Mouse (Mus musculus) right cerebral cortex, adult 18-20 months (tissue): ENCODE measurements at regions not wholly inside any gene's neighbourhood (a gene's known extent, or its start where the extent isn't known, plus 50 kb on each side); places are given as distances from the start of the nearest gene placed in this dataset.

Experiments used
- DNase-seq: peaks from one replicate; pipeline ENCODE4 v3.0.0; 2022; ENCODE audit warnings: mixed read lengths

DNA sequence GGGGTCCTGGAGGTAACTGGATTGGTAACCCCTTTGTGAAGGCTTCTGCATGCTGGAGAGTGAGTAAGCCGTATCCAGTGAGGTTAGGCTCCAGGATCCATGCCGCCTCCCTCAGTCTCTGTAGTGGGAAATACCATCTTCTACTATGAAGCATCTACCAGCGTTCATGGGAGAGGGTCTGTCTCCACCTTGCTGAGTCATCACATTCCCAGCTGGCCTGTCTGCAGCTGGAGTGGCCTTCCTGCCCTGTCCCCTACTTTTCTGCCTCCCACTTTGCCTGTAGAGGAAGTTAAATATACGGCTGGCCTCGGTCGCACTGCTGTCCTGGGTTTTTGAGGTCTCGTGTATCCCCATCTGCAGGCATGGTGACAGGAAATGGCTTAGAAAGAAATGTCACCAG, 78.0 kb upstream of the Sec14l1 start:
- no peak for DNase-seq

- no peak for DNase-seq
These were observed 76.5 kb upstream of the Sec14l1 start for GRCm38 (mm10) chr11:117038282-117039106.

- no peak for DNase-seq
These were observed 74.1 kb upstream of the Sec14l1 start for GRCm38 (mm10) chr11:117040829-117041228.

DNA sequence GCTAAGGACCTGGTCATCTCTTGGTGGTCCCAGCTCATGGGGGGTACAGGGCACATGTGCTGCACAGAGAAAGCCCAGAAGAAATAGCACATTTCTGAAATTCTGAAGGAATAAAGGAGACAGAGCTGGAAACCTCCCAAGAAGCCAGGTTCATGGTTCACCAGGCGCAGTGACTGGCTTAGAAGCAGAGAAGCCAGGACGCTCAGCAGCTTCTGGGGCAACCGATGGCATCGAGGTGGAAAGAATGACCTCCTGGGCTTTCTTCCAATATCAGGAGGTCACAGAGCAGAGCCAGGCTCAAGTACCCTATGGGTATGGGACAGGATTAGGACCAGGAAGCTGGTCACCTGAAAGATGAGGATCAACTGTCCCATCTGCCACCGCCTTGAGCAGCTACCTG, 72.6 kb upstream of the Sec14l1 start:
- DNase-seq: no peak

- peak; percentile 83 for DNase-seq
These were observed 71.4 kb upstream of the Sec14l1 start for GRCm38 (mm10) chr11:117043524-117043923.

DNA sequence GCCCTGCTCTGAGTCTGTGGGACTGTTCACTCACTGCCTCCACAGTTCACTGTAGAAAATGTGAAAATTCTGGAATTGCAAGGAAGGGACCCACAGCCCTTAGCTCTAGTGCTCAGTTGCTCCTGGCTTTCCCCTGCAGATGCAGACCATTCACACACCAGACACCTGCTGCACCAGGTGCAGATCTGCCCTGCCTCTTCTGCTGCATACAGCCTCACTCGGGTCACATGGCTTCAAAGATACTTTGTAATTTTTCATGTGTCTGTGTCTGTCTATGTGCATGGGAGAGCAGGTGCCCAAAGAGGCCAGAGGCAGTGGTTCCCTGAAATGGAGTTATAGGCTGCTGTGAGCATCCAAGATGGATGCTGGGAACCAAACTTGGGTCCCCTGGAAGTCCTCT, 70.2 kb upstream of the Sec14l1 start:
- DNase-seq: no peak

- no peak for DNase-seq
These were observed 68.3 kb upstream of the Sec14l1 start for GRCm38 (mm10) chr11:117046636-117047035.

GRCm38 (mm10) chr11:117047172-117047950, 67.6 kb upstream of the Sec14l1 start:
- no peak for DNase-seq

DNA sequence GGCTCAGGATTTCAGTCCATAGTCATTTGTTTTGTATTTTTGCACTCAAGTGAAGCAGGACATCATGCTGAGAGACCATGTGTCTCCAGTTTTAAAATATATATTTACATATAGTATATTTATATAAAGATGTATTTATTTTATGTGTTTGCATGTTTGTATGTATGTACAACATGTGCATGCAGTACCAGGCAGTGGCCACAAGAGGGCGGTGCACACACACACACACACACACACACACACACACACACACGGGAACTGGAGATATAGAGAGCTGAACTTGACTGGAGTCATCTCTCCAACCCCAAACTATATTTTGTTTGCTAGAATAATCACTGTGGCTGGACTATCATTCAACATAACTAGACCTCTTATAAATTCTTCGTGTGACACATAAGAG, 66.1 kb upstream of the Sec14l1 start:
- DNase-seq: no peak

- no peak for DNase-seq
These were observed 64.2 kb upstream of the Sec14l1 start for GRCm38 (mm10) chr11:117050788-117051187.

- peak; percentile 68 for DNase-seq
These were observed 58.0 kb upstream of the Sec14l1 start for GRCm38 (mm10) chr11:117056958-117057357.

GRCm38 (mm10) chr11:117057451-117057850, 57.5 kb upstream of the Sec14l1 start:
- peak; percentile 43 for DNase-seq

DNA sequence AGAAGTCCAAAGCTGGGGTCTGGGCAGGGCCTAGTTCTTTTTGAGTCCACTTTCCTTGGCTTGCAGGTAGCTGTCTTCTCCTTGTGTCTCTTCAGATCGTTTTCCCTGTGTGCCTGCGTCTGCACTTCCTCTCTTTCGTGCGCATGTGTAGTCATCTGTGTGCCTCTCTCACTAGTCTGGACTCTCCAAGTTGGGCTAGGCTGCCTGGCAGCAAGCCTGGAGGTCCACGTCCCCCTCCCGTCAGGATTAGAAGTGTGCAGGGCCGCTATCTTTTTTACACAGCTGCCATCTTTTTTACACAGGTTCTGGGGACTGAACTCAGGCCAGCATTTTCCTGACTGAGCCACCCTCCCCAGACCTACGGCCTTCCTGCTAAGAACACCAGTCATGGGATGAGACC, 55.8 kb upstream of the Sec14l1 start:
- DNase-seq: no peak

DNA sequence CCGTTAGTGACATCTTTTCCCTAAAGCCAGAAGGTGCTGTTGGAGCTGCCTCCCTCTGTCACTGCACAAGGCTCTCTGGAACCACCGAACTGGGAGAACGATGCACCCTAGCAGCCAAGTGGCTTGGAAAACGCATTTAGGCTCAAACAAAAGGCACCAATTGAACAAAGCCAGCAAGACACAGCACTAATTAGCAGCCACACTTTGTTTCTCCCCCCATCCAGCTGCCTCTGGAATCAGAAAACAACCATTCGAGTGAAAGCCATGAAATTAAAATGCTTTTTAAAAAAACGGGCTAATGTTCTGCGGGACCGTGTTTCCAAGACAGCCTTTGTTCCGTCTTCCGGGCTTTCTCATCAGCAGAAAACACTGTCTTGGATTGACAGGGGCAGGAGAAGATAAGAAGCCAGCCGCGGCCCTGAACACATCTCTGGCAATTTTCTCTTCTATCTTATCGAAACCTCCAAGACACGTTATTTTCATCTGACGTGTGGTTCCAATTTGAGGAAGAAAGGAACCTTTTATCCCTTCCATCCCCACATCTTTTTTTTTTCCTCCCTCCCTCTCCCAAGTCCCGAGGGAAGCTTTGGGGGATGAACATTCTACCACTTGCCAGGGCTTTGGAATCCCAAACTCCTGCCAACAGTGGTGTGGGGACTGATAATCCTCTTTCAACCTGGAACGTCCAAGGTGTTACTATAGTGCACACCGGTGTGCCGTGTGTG, 54.8 kb upstream of the Sec14l1 start:
- peak; percentile 30 for DNase-seq

- DNase-seq: no peak
These were observed 54.1 kb upstream of the Sec14l1 start for GRCm38 (mm10) chr11:117060706-117061337.

DNA sequence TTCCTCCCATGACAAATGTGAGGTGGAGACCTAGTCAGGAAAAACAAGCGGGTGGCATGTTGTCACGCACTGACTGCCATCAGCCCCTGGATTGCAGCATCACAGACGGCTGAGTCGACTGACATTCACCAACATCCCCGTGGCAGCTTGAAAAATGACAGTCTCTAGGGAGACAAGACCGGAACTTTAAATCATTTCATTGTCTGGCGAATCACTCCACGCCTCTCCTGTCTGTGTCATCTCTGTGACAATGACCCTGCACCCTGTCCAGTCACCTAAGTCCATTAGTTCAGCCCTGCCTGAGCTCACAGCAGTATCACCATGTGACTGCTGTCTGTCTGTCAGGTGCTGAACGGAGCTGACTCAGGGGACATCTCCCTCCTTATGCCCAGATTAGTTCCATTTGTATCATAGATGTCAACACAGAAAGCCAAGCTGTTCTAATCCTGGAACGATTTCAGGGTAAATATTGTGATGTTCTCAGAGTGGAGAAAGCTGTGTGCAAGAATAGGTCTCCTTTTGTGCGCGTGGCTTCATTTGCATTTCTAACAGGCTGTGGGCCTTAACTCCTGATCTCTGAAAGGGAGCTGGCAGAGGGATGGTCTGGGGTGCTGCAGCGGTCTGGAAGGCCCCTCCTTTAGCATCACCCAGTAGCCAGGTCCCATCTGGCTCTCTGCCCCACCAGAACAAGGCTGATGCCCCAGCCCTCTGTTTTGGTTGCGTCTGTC, 52.0 kb upstream of the Sec14l1 start:
- DNase-seq: peak; percentile 41
